In the genomic region with DNA sequence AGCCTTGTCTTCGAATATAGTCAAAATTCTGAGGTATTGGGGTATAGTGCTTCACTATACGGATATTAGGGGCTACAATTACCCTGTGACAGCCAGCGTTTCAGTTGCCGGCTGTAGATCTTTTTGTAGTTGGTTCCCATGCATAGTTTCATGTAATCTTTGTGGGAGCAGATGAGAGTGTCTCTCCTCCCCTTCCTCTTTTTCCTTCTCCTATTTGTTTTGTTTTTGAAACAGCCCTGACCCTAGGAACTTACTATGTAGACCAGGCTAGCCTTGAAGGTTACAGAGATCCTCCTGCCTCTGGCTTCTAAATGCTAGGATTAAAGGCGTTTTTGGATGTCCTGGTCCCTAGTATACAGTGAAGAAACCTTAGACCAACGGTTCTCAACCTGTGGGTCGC, we compare ENCODE assay signal across 7 mouse cellular contexts. TPM values are rescaled to one million over a fixed set of nuclear protein-coding genes. Genes with fewer than 3 reads are reported as not detected.
DNase-seq lines count a peak whose midpoint lies in the region; ATAC-seq lines count a peak whose summit lies in the region.

No protein-coding gene starts in this region.

- H3K4me2 ChIP-seq in liver, embryonic 11.5 days: peak overlapping the region; percentile 88; the same call in 1 of the 2 replicates
- no peak overlapping the region for H3K4me2 ChIP-seq in forebrain, embryonic 15.5 days (replicated peaks)
- H3K4me2 ChIP-seq in liver, embryonic 13.5 days: peak overlapping the region; percentile 86
- H3K4me2 ChIP-seq in neural tube, embryonic 15.5 days: peak overlapping the region; percentile 88

- WGBS in liver, embryonic 11.5 days: 73% methylated on average over 7 of the region's 7 CpGs
- WGBS in forebrain, embryonic 15.5 days: 87% methylated on average over 7 of the region's 7 CpGs
- WGBS in liver, embryonic 13.5 days (ENCODE audit: insufficient replicate concordance): 65% methylated on average over 7 of the region's 7 CpGs
- 85% methylated on average over 7 of the region's 7 CpGs for WGBS in neural tube, embryonic 15.5 days

- H3K27me3 ChIP-seq in liver, embryonic 11.5 days (replicated peaks; ENCODE audit: control insufficient read depth, insufficient read depth, low read length): no peaks in the 10 kb centered on the region
- no peaks in the 10 kb centered on the region for H3K27me3 ChIP-seq in forebrain, embryonic 15.5 days
- H3K27me3 ChIP-seq in liver, embryonic 13.5 days: no peaks in the 10 kb centered on the region
- no peaks in the 10 kb centered on the region for H3K27me3 ChIP-seq in neural tube, embryonic 15.5 days (replicated peaks)

- H3K9me3 ChIP-seq in liver, embryonic 11.5 days (ENCODE audit: control insufficient read depth, low read length): no peaks in the 10 kb centered on the region
- H3K9me3 ChIP-seq in forebrain, embryonic 15.5 days: no peaks in the 10 kb centered on the region
- H3K9me3 ChIP-seq in liver, embryonic 13.5 days (replicated peaks): no peaks in the 10 kb centered on the region
- H3K9me3 ChIP-seq in neural tube, embryonic 15.5 days (replicated peaks): no peaks in the 10 kb centered on the region

- H3K9ac ChIP-seq in liver, embryonic 11.5 days (ENCODE audit: low read depth, low read length): no peak overlapping the region
- H3K9ac ChIP-seq in forebrain, embryonic 15.5 days (replicated peaks): no peak overlapping the region
- no peak overlapping the region for H3K9ac ChIP-seq in liver, embryonic 13.5 days
- no peak overlapping the region for H3K9ac ChIP-seq in neural tube, embryonic 15.5 days (replicated peaks)

- H3K4me1 ChIP-seq in liver, embryonic 11.5 days (replicated peaks; ENCODE audit: control insufficient read depth, insufficient read depth, low read length): peaks cover 10% of the 10 kb centered on the region
- peaks cover 17% of the 10 kb centered on the region for H3K4me1 ChIP-seq in forebrain, embryonic 15.5 days
- peaks cover 26% of the 10 kb centered on the region for H3K4me1 ChIP-seq in liver, embryonic 13.5 days (replicated peaks)
- peaks cover 19% of the 10 kb centered on the region for H3K4me1 ChIP-seq in neural tube, embryonic 15.5 days

- ATAC-seq in liver, embryonic 11.5 days (replicated peaks; ENCODE audit: low FRiP score): peak; percentile 8; the same call in 1 of the 2 replicates
- peak; percentile 26; the same call in 1 of the 2 replicates for ATAC-seq in forebrain, embryonic 15.5 days (replicated peaks)
- ATAC-seq in liver, embryonic 13.5 days (ENCODE audit: low read depth): no peak; the same call in 1 of the 2 replicates
- ATAC-seq in neural tube, embryonic 15.5 days (ENCODE audit: low FRiP score): peak; percentile 7; the same call in 1 of the 2 replicates

- no peak overlapping the region for H3K27ac ChIP-seq in liver, embryonic 11.5 days (ENCODE audit: low read depth, low read length)
- H3K27ac ChIP-seq in forebrain, embryonic 15.5 days (replicated peaks): no peak overlapping the region
- no peak overlapping the region for H3K27ac ChIP-seq in liver, embryonic 13.5 days
- H3K27ac ChIP-seq in neural tube, embryonic 15.5 days (replicated peaks): no peak overlapping the region

- DNase-seq in liver, embryonic 11.5 days (ENCODE audit: low spot score): no peak
- DNase-seq in liver (no peak), MN1 (ENCODE audit: low spot score) (no peak)
- DNase-seq in liver, embryonic 13.5 days: no peak
- DNase-seq in kidney, adult 8-10 months: no peak

- H3K4me3 ChIP-seq in liver, embryonic 11.5 days (ENCODE audit: low read depth, low read length): no peak overlapping the region
- peak overlapping the region; percentile 85; the same call in 1 of the 2 replicates for H3K4me3 ChIP-seq in forebrain, embryonic 15.5 days
- H3K4me3 ChIP-seq in liver, embryonic 13.5 days (replicated peaks): no peak overlapping the region
- no peak overlapping the region for H3K4me3 ChIP-seq in neural tube, embryonic 15.5 days (replicated peaks)

- peaks cover 17% of the 10 kb centered on the region for H3K36me3 ChIP-seq in liver, embryonic 11.5 days (ENCODE audit: control insufficient read depth, insufficient read depth, low read length)
- H3K36me3 ChIP-seq in forebrain, embryonic 15.5 days: peaks cover 13% of the 10 kb centered on the region
- H3K36me3 ChIP-seq in liver, embryonic 13.5 days: peaks cover 20% of the 10 kb centered on the region
- peaks cover 15% of the 10 kb centered on the region for H3K36me3 ChIP-seq in neural tube, embryonic 15.5 days

RNA-seq across cellular contexts. Expression of gene Znhit6, which starts 0.7 kb away (rescaled TPM):
- polyA plus RNA-seq in liver, embryonic 11.5 days (2014; fragmentation: Nextera tagmentation; extraction: Ambion mirVana): 36.0 and 38.5 TPM in 2 replicates
- 27.8 and 30.6 TPM in 2 replicates for polyA plus RNA-seq in forebrain, embryonic 15.5 days (2015; fragmentation: Nextera tagmentation; extraction: Ambion mirVana)
- 20.5 and 23.3 TPM in 2 replicates for polyA plus RNA-seq in liver, embryonic 13.5 days (2015; fragmentation: Nextera tagmentation; extraction: Ambion mirVana)
- polyA plus RNA-seq in neural tube, embryonic 15.5 days (2015; fragmentation: Nextera tagmentation; extraction: Ambion mirVana): 36.6 TPM in 2 replicates
